Mouse (Mus musculus) mouse embryonic stem cell (cell line): ENCODE data around the gene Polr3f.

Source experiments
- in situ Hi-C, 2 experiments: fragments of 300-500 bp; cut with MboI; formaldehyde crosslinking; loops; 1 replicate in 1 of 2; 3 replicates in 1 of 2; pipeline ENCODE4 v1.14.3; 2019 to 2020; ENCODE audit warnings: low sequenced_read_pairs in 2 of 2, low pct_unique_long_range_greater_than_20kb in 1 of 2, mixed read lengths in 1 of 2; ENCODE audit not compliant: unreplicated experiment in 1 of 2

Polr3f gene

GRCm38 (mm10) chr2:144555286-144555819, 27.8 kb downstream of the Polr3f start:
- in situ Hi-C loops, result no loop called here

- in situ Hi-C loops, result no loop called here
Measured at GRCm38 (mm10) chr2:144555820-144556552, 28.5 kb downstream of the Polr3f start, which contains the start of gene Sec23b. Sec23b (plus strand) TSS chr2:144556229.

- in situ Hi-C loops, result no loop called here
Measured at GRCm38 (mm10) chr2:144588723-144589122, 61.2 kb downstream of the Polr3f start.
